13 mouse cellular contexts compared by ENCODE assay signal in genomic region chr6:128467298-128467697, GRCm38 (mm10). TPM values are rescaled to one million over a fixed set of nuclear protein-coding genes. Genes with fewer than 3 reads are reported as not detected.
A peak's percentile ranks its signal among the peaks of the same experiment; 100 is the strongest.
DNase-seq lines count a peak whose midpoint lies in the region; ATAC-seq and TF ChIP-seq lines count a peak whose summit lies in the region.
"Had no signal": no experiment of that assay in that cellular context is flagged by ENCODE, and none has a peak within 500 bp of the region (broad histone marks: within the 10 kb centered on the region; RNA-seq: fewer than 3 reads in every experiment).

No protein-coding gene starts in this region.

- H3K27ac ChIP-seq in cerebellum, adult 2 months (ENCODE audit: insufficient read depth, low read length) = no peak overlapping the region
- H3K27ac ChIP-seq in liver, adult 2 months (replicated peaks; ENCODE audit: insufficient read depth, low read depth, low read length) = no peak overlapping the region
- H3K27ac ChIP-seq in liver, embryonic 11.5 days (ENCODE audit: low read depth, low read length) = no peak overlapping the region
- H3K27ac ChIP-seq: liver, embryonic 13.5 days had no signal

- H3K36me3 ChIP-seq in liver, adult 2 months (ENCODE audit: control insufficient read depth, insufficient read depth, low read length) = no peaks in the 10 kb centered on the region
- H3K36me3 ChIP-seq in liver, embryonic 11.5 days (ENCODE audit: control insufficient read depth, insufficient read depth, low read length) = no peaks in the 10 kb centered on the region
- H3K36me3 ChIP-seq: liver, embryonic 13.5 days had no signal

- no peaks in the 10 kb centered on the region for H3K9me3 ChIP-seq in liver, embryonic 11.5 days (ENCODE audit: control insufficient read depth, low read length)
- H3K9me3 ChIP-seq: liver, embryonic 13.5 days had no signal

- no peak for TF ChIP-seq POLR2A in cerebellum, adult 2 months (IDR thresholded peaks at IDR 0.05; ENCODE audit: borderline replicate concordance, insufficient read depth, low read length)
- TF ChIP-seq POLR2A in liver, adult 2 months (IDR thresholded peaks at IDR 0.05; ENCODE audit: extremely low read depth, insufficient read depth, low read length) = no peak

- 47% methylated on average over 2 of the region's 2 CpGs for WGBS in cerebellum, adult 2 months
- WGBS in liver, adult 2 months = 47% methylated on average over 2 of the region's 2 CpGs
- 41% methylated on average over 2 of the region's 2 CpGs for WGBS in liver, embryonic 11.5 days

- no peaks in the 10 kb centered on the region for H3K79me2 ChIP-seq in liver, adult 2 months (ENCODE audit: control insufficient read depth, insufficient read depth, low read length)

- H3K4me3 ChIP-seq in cerebellum, adult 2 months (replicated peaks; ENCODE audit: insufficient read depth, low read depth, low read length) = no peak overlapping the region
- H3K4me3 ChIP-seq in liver, adult 2 months (ENCODE audit: insufficient read depth, low read depth, low read length) = no peak overlapping the region
- no peak overlapping the region for H3K4me3 ChIP-seq in liver, embryonic 11.5 days (ENCODE audit: low read depth, low read length)
- H3K4me3 ChIP-seq: liver, embryonic 13.5 days had no signal

- no peaks in the 10 kb centered on the region for H3K4me1 ChIP-seq in cerebellum, adult 2 months (ENCODE audit: control insufficient read depth, insufficient read depth, low read length)
- no peaks in the 10 kb centered on the region for H3K4me1 ChIP-seq in liver, adult 2 months (ENCODE audit: control insufficient read depth, insufficient read depth, low read length)
- H3K4me1 ChIP-seq in liver, embryonic 11.5 days (replicated peaks; ENCODE audit: control insufficient read depth, insufficient read depth, low read length) = peaks cover 8% of the 10 kb centered on the region

- no peak overlapping the region for H3K9ac ChIP-seq in liver, adult 2 months (ENCODE audit: low read depth, low read length)
- H3K9ac ChIP-seq in liver, embryonic 11.5 days (ENCODE audit: low read depth, low read length) = no peak overlapping the region
- H3K9ac ChIP-seq: liver, embryonic 13.5 days had no signal

- H3K4me2 ChIP-seq in liver, embryonic 11.5 days = no peak overlapping the region

- H3K27me3 ChIP-seq in cerebellum, adult 2 months (ENCODE audit: control insufficient read depth, insufficient read depth, low read length) = no peaks in the 10 kb centered on the region
- H3K27me3 ChIP-seq in liver, adult 2 months (ENCODE audit: control insufficient read depth, insufficient read depth, low read length) = no peaks in the 10 kb centered on the region
- H3K27me3 ChIP-seq in liver, embryonic 11.5 days (replicated peaks; ENCODE audit: control insufficient read depth, insufficient read depth, low read length) = no peaks in the 10 kb centered on the region
- H3K27me3 ChIP-seq: liver, embryonic 13.5 days had no signal

- peak; percentile 19; the same call in 1 of the 2 replicates for TF ChIP-seq CTCF in cerebellum, adult 2 months (IDR thresholded peaks at IDR 0.05; ENCODE audit: borderline replicate concordance, insufficient read depth, low read depth, low read length)
- TF ChIP-seq CTCF in liver, adult 2 months (IDR thresholded peaks at IDR 0.05; ENCODE audit: low read depth, low read length) = peak; percentile 27; the same call in 1 of the 2 replicates

- no peak for DNase-seq in cerebellum, adult 2 months
- DNase-seq in cerebellum, adult 18-20 months = no peak
- DNase-seq in liver, adult 2 months (ENCODE audit: extremely low read depth, low read depth, low spot score) = peak; percentile 40
- no peak for DNase-seq in liver, embryonic 11.5 days (ENCODE audit: low spot score)
- DNase-seq in ES-CJ7 (ENCODE audit: low read depth, low spot score) = peak; percentile 84
- peak; percentile 17 for DNase-seq in c-Kit-positive CD71-negative TER-119-negative erythroid progenitor cells, embryonic 14.5 days (ENCODE audit: low read depth)
- DNase-seq in ovary, postnatal 36 days (ENCODE audit: low spot score) = no peak
- DNase-seq: right cerebral cortex, postnatal 25 days had no signal

- ATAC-seq in liver, embryonic 11.5 days (replicated peaks; ENCODE audit: low FRiP score) = no peak
- ATAC-seq in inflammation-experienced regulatory T-cells, adult 6 months = no peak

RNA-seq across cellular contexts. Expression of gene Fkbp4, which starts 28.8 kb away (rescaled TPM):
- polyA plus RNA-seq in cerebellum, adult 2 months (2012; rRNA removed) = 249 and 256 TPM in 2 replicates
- 129 and 150 TPM in 2 replicates for total RNA-seq in liver, adult 2 months (2014; rRNA removed)
- polyA plus RNA-seq in liver, adult 2 months (2012; rRNA removed) = 99.8 and 146 TPM in 2 replicates
- polyA plus RNA-seq in liver, embryonic 11.5 days (2014; fragmentation: Nextera tagmentation; extraction: Ambion mirVana) = 541 and 572 TPM in 2 replicates
- polyA plus RNA-seq in inflammation-experienced regulatory T-cells, adult 6 months (2017; shearing (Covaris generic)) = 10 to 100 TPM; 52.8 to 67.1 (median 65.9) TPM

RNA-seq across cellular contexts. Expression of gene Itfg2, which starts 42.6 kb away (rescaled TPM):
- polyA plus RNA-seq in cerebellum, adult 2 months (2012; rRNA removed) = 48.1 and 52.5 TPM in 2 replicates
- 3.1 and 4.9 TPM in 2 replicates for total RNA-seq in liver, adult 2 months (2014; rRNA removed)
- 10.6 and 12.1 TPM in 2 replicates for polyA plus RNA-seq in liver, adult 2 months (2012; rRNA removed)
- polyA plus RNA-seq in liver, embryonic 11.5 days (2014; fragmentation: Nextera tagmentation; extraction: Ambion mirVana) = 30.1 and 32.8 TPM in 2 replicates
- polyA plus RNA-seq in inflammation-experienced regulatory T-cells, adult 6 months (2017; shearing (Covaris generic)) = 10 to 100 TPM; 15.7 to 21.1 (median 19.7) TPM

RNA-seq across cellular contexts. Expression of gene Pzp, which starts 59.2 kb away (rescaled TPM):
- not detected in 2 replicates for polyA plus RNA-seq in cerebellum, adult 2 months (2012; rRNA removed)
- 1,917 and 2,554 TPM in 2 replicates for total RNA-seq in liver, adult 2 months (2014; rRNA removed)
- 1,366 and 1,553 TPM in 2 replicates for polyA plus RNA-seq in liver, adult 2 months (2012; rRNA removed)
- 17.8 and 19.8 TPM in 2 replicates for polyA plus RNA-seq in liver, embryonic 11.5 days (2014; fragmentation: Nextera tagmentation; extraction: Ambion mirVana)
- polyA plus RNA-seq in inflammation-experienced regulatory T-cells, adult 6 months (2017; shearing (Covaris generic)) = not detected
- total RNA-seq: layer of hippocampus, adult 18-20 months had no signal
- polyA plus RNA-seq: C2C12; frontal cortex, adult 2 months had no signal

Comparison
In these comparisons a context has a peak if more than half of its experiments do, and no peak if none do; other contexts are left out.
1. DNase-seq: peak in liver, adult 2 months (single experiment), ES-CJ7 (single experiment) and c-Kit-positive CD71-negative TER-119-negative erythroid progenitor cells, embryonic 14.5 days (single experiment); none in cerebellum, adult 2 months (0 of 2), cerebellum, adult 18-20 months (0 of 2), liver, embryonic 11.5 days (single experiment) and ovary, postnatal 36 days (single experiment).
2. RNA of gene Pzp, which starts 59.2 kb away (polyA plus RNA-seq): 1,366 to 1,553 TPM in liver, adult 2 months; 17.8 to 19.8 TPM in liver, embryonic 11.5 days, not detected in cerebellum, adult 2 months and not detected in inflammation-experienced regulatory T-cells, adult 6 months; every median in the first group is over 10 times any median in the second.